Mouse (Mus musculus) heart, embryonic 12.5 days (tissue): ENCODE measurements around the gene Glis3. TPM values are rescaled to one million over a fixed set of nuclear protein-coding genes. Genes with fewer than 3 reads are reported as not detected.

ENCODE experiments used
- ATAC-seq: fragments of 200-750 bp; cut with Nextera tagmentation; 2 replicates; pipeline ENCODE4 v1.8.0; 2017; ENCODE audit warnings: moderate TSS enrichment, moderate library complexity; ENCODE audit not compliant: insufficient number of reproducible peaks, low FRiP score
- H3K27ac ChIP-seq: fragments of 300-500 bp; sonication (generic); 2 replicates; pipeline ENCODE4 v1.5.1; 2016; ENCODE audit warnings: mild to moderate bottlenecking, moderate library complexity; ENCODE audit not compliant: poor library complexity, severe bottlenecking
- H3K27me3 ChIP-seq: fragments of 300-500 bp; sonication (generic); replicated peaks from 2 replicates; pipeline ENCODE4 v1.6.1; 2016; ENCODE audit warnings: mild to moderate bottlenecking, moderate library complexity
- H3K36me3 ChIP-seq: fragments of 300-500 bp; sonication (generic); 2 replicates; pipeline ENCODE4 v1.6.1; 2016; ENCODE audit warnings: mild to moderate bottlenecking, moderate library complexity
- H3K4me1 ChIP-seq: fragments of 300-500 bp; sonication (generic); replicated peaks from 2 replicates; pipeline ENCODE4 v1.6.1; 2016; ENCODE audit warnings: mild to moderate bottlenecking
- H3K4me2 ChIP-seq: fragments of 300-500 bp; sonication (generic); 2 replicates; pipeline ENCODE4 v1.6.1; 2016; ENCODE audit warnings: mild to moderate bottlenecking, moderate library complexity
- H3K4me3 ChIP-seq: fragments of 300-500 bp; sonication (generic); 2 replicates; pipeline ENCODE4 v1.5.1; 2016; ENCODE audit warnings: mild to moderate bottlenecking
- H3K9ac ChIP-seq: fragments of 300-500 bp; sonication (generic); 2 replicates; pipeline ENCODE4 v1.6.1; 2016; ENCODE audit warnings: mild to moderate bottlenecking, moderate library complexity
- H3K9me3 ChIP-seq: fragments of 300-500 bp; sonication (generic); replicated peaks from 2 replicates; pipeline ENCODE4 v1.6.1; 2016; ENCODE audit warnings: mild to moderate bottlenecking, moderate library complexity
- WGBS: fragments of 180-500 bp; shearing (Covaris S2); methylation state at CpG from one replicate; pipeline ENCODE4 v1.1.7; 2016; 5-methylcytosine and 5-hydroxymethylcytosine counted together
- polyA plus RNA-seq: library from polyadenylated mRNA; unstranded; fragments of >200 nt; fragmentation: Nextera tagmentation; extraction: Ambion mirVana; gene quantifications from 2 replicates; pipeline ENCODE4 v1.2.1, GENCODE M21; 2016

Glis3 gene
- polyA plus RNA-seq, 1 experiment from 2014 or later, result 1.7 TPM

GRCm38 (mm10) chr19:28246186-28246585 is 433.7 kb downstream of the Glis3 start:
- H3K4me2 ChIP-seq, result no peak overlapping the region
- 81% methylated on average over 5 of the region's 5 CpGs for WGBS
- H3K27ac ChIP-seq, result no peak overlapping the region
- no peaks in the 10 kb centered on the region for H3K4me1 ChIP-seq
- no peaks in the 10 kb centered on the region for H3K36me3 ChIP-seq
- H3K4me3 ChIP-seq, result no peak overlapping the region
- no peak overlapping the region for H3K9ac ChIP-seq
- no peak for ATAC-seq
- 0 out of 2 replicates have a peak, but pooled peaks cover 3% of the 10 kb centered on the region for H3K9me3 ChIP-seq
- H3K27me3 ChIP-seq, result no peaks in the 10 kb centered on the region

GRCm38 (mm10) chr19:28238073-28238472 is 441.8 kb downstream of the Glis3 start:
- ATAC-seq, result no peak
- Histone ChIP-seq H3K4me3 (no peak overlapping the region), H3K36me3 (no peaks in the 10 kb centered on the region), H3K9me3 (no peaks in the 10 kb centered on the region), H3K9ac (no peak overlapping the region), H3K4me2 (no peak overlapping the region), H3K27ac (no peak overlapping the region), H3K27me3 (no peaks in the 10 kb centered on the region), H3K4me1 (no peaks in the 10 kb centered on the region)
- 79% methylated on average over 4 of the region's 4 CpGs for WGBS

- no peak overlapping the region for H3K4me3 ChIP-seq
- H3K4me1 ChIP-seq, result no peaks in the 10 kb centered on the region
- no peaks in the 10 kb centered on the region for H3K27me3 ChIP-seq
- H3K9ac ChIP-seq, result no peak overlapping the region
- no peaks in the 10 kb centered on the region for H3K9me3 ChIP-seq
- WGBS, result 87% methylated on average over 2 of the region's 2 CpGs
- H3K27ac ChIP-seq, result no peak overlapping the region
- H3K4me2 ChIP-seq, result no peak overlapping the region
- no peaks in the 10 kb centered on the region for H3K36me3 ChIP-seq
- no peak for ATAC-seq
These were observed 442.3 kb downstream of the Glis3 start for GRCm38 (mm10) chr19:28237621-28238020.

GRCm38 (mm10) chr19:28235571-28235970 is 444.3 kb downstream of the Glis3 start:
- Histone ChIP-seq H3K9me3 (no peaks in the 10 kb centered on the region), H3K36me3 (no peaks in the 10 kb centered on the region), H3K4me2 (no peak overlapping the region), H3K27ac (no peak overlapping the region), H3K4me1 (no peaks in the 10 kb centered on the region), H3K27me3 (no peaks in the 10 kb centered on the region), H3K9ac (no peak overlapping the region), H3K4me3 (no peak overlapping the region)
- ATAC-seq, result no peak
- 68% methylated on average over 5 of the region's 5 CpGs for WGBS

- Histone ChIP-seq H3K27ac (no peak overlapping the region), H3K4me2 (no peak overlapping the region), H3K27me3 (no peaks in the 10 kb centered on the region), H3K36me3 (no peaks in the 10 kb centered on the region), H3K9ac (no peak overlapping the region), H3K4me3 (no peak overlapping the region), H3K4me1 (no peaks in the 10 kb centered on the region), H3K9me3 (no peaks in the 10 kb centered on the region)
- ATAC-seq, result no peak
- 87% methylated on average over 9 of the region's 9 CpGs for WGBS
These were observed 444.8 kb downstream of the Glis3 start for GRCm38 (mm10) chr19:28235096-28235495.

- Histone ChIP-seq H3K9me3 (no peaks in the 10 kb centered on the region), H3K4me2 (no peak overlapping the region), H3K4me3 (no peak overlapping the region), H3K9ac (no peak overlapping the region), H3K27ac (no peak overlapping the region), H3K4me1 (no peaks in the 10 kb centered on the region), H3K27me3 (no peaks in the 10 kb centered on the region), H3K36me3 (no peaks in the 10 kb centered on the region)
- WGBS, result 87% methylated on average over 2 of the region's 2 CpGs
- no peak for ATAC-seq
These were observed 445.2 kb downstream of the Glis3 start for GRCm38 (mm10) chr19:28234676-28235075.

GRCm38 (mm10) chr19:28231511-28231910 is 448.4 kb downstream of the Glis3 start:
- no peaks in the 10 kb centered on the region for H3K27me3 ChIP-seq
- H3K9ac ChIP-seq, result no peak overlapping the region
- ATAC-seq, result no peak
- H3K9me3 ChIP-seq, result no peaks in the 10 kb centered on the region
- WGBS, result 53% methylated on average over 3 of the region's 3 CpGs
- no peaks in the 10 kb centered on the region for H3K36me3 ChIP-seq
- no peak overlapping the region for H3K4me3 ChIP-seq
- H3K4me1 ChIP-seq, result no peaks in the 10 kb centered on the region
- no peak overlapping the region for H3K4me2 ChIP-seq
- H3K27ac ChIP-seq, result no peak overlapping the region

- no peak overlapping the region for H3K4me3 ChIP-seq
- H3K27me3 ChIP-seq, result no peaks in the 10 kb centered on the region
- no peak overlapping the region for H3K27ac ChIP-seq
- no peaks in the 10 kb centered on the region for H3K4me1 ChIP-seq
- H3K36me3 ChIP-seq, result no peaks in the 10 kb centered on the region
- H3K9ac ChIP-seq, result no peak overlapping the region
- H3K9me3 ChIP-seq, result no peaks in the 10 kb centered on the region
- 61% methylated on average over 10 of the region's 10 CpGs for WGBS
- ATAC-seq, result no peak
- no peak overlapping the region for H3K4me2 ChIP-seq
These were observed 452.4 kb downstream of the Glis3 start for GRCm38 (mm10) chr19:28227526-28227925.

- WGBS, result 71% methylated on average over 6 of the region's 6 CpGs
- H3K4me1 ChIP-seq, result no peaks in the 10 kb centered on the region
- no peaks in the 10 kb centered on the region for H3K27me3 ChIP-seq
These were observed 454.2 kb downstream of the Glis3 start for GRCm38 (mm10) chr19:28225651-28226050.

GRCm38 (mm10) chr19:28211630-28212029 is 468.2 kb downstream of the Glis3 start:
- H3K9ac ChIP-seq, result no peak overlapping the region
- H3K9me3 ChIP-seq, result peaks cover 5% of the 10 kb centered on the region
- ATAC-seq, result no peak
- no peaks in the 10 kb centered on the region for H3K27me3 ChIP-seq
- no peak overlapping the region for H3K4me3 ChIP-seq
- H3K27ac ChIP-seq, result no peak overlapping the region
- H3K4me1 ChIP-seq, result no peaks in the 10 kb centered on the region
- H3K4me2 ChIP-seq, result no peak overlapping the region
- no peaks in the 10 kb centered on the region for H3K36me3 ChIP-seq
- WGBS, result 49% methylated on average over 4 of the region's 4 CpGs

More at GRCm38 (mm10) chr19:28225651-28226050, 454.2 kb downstream of the Glis3 start:
- Histone ChIP-seq H3K4me2 (no peak overlapping the region), H3K9me3 (0 out of 2 replicates have a peak, but pooled peaks cover 3% of the 10 kb centered on the region), H3K27ac (no peak overlapping the region), H3K4me3 (no peak overlapping the region), H3K36me3 (no peaks in the 10 kb centered on the region), H3K9ac (no peak overlapping the region)
- ATAC-seq, result no peak
